Mouse (Mus musculus) kidney, postnatal 0 days (tissue): Measurements from ENCODE around the gene Milr1. TPM values are rescaled to one million over a fixed set of nuclear protein-coding genes. Genes with fewer than 3 reads are reported as not detected.
A peak's percentile ranks its signal among the peaks of the same experiment; 100 is the strongest.
"Not testable (repeated sequence)": the region's sequence is repeated elsewhere in the genome, so short reads cannot be mapped to it uniquely, and the experiment has no call there.

Experiments used
- ATAC-seq: fragments of 200-750 bp; cut with Nextera tagmentation; replicated peaks from 2 replicates; pipeline ENCODE4 v1.8.0; 2017; ENCODE audit warnings: low read depth, moderate number of reproducible peaks, moderate TSS enrichment, moderate library complexity; ENCODE audit not compliant: low FRiP score
- DNase-seq: peaks from one replicate; pipeline ENCODE4 v3.0.0-alpha.2; 2016; ENCODE audit warnings: low spot score
- H3K27ac ChIP-seq: fragments of 300-500 bp; sonication (generic); 2 replicates; pipeline ENCODE4 v1.5.1; 2014; ENCODE audit warnings: mild to moderate bottlenecking
- H3K27me3 ChIP-seq: fragments of 300-500 bp; sonication (generic); 2 replicates; pipeline ENCODE4 v1.6.1; 2014; ENCODE audit warnings: low read length, mixed read lengths; ENCODE audit not compliant: insufficient read depth
- H3K36me3 ChIP-seq: fragments of 300-500 bp; sonication (generic); 2 replicates; pipeline ENCODE4 v1.6.1; 2014; ENCODE audit warnings: low read length, mixed read lengths; ENCODE audit not compliant: insufficient read depth
- H3K4me1 ChIP-seq: fragments of 300-500 bp; sonication (generic); replicated peaks from 2 replicates; pipeline ENCODE4 v1.6.1; 2014; ENCODE audit warnings: antibody characterized with exemption, low read length, mixed read lengths; ENCODE audit not compliant: insufficient read depth
- H3K4me2 ChIP-seq: fragments of 300-500 bp; sonication (generic); 2 replicates; pipeline ENCODE4 v1.6.1; 2014; ENCODE audit warnings: mild to moderate bottlenecking, low read length, moderate library complexity, mixed read lengths
- H3K4me3 ChIP-seq: fragments of 300-500 bp; sonication (generic); replicated peaks from 2 replicates; pipeline ENCODE4 v1.5.1; 2014; ENCODE audit warnings: low read depth, low read length
- H3K9ac ChIP-seq: fragments of 300-500 bp; sonication (generic); 2 replicates; pipeline ENCODE4 v1.6.1; 2014; ENCODE audit warnings: low read depth, low read length
- H3K9me3 ChIP-seq: fragments of 300-500 bp; sonication (generic); replicated peaks from 2 replicates; pipeline ENCODE4 v1.6.1; 2016; ENCODE audit warnings: low read length, inconsistent platforms, mixed read lengths
- CTCF ChIP-seq: IDR thresholded peaks from 2 replicates; pipeline ENCODE4 v1.5.1; 2016; ENCODE audit warnings: antibody characterized with exemption, low read depth, mild to moderate bottlenecking, moderate library complexity
- WGBS: fragments of 180-500 bp; shearing (Covaris S2); extraction: QIAGEN DNeasy Blood & Tissue Kit; methylation state at CpG from one replicate; pipeline ENCODE4 v1.1.7; 2014; 5-methylcytosine and 5-hydroxymethylcytosine counted together
- polyA plus RNA-seq: library from polyadenylated mRNA; unstranded; fragments of >200 nt; fragmentation: Nextera tagmentation; extraction: Ambion mirVana; gene quantifications from 2 replicates; pipeline ENCODE4 v1.2.1, GENCODE M21; 2015

The Milr1 gene
- polyA plus RNA-seq, 1 experiment from 2014 or later: 0.78 TPM

- Histone ChIP-seq H3K9ac (no peak overlapping the region), H3K27me3 (no peaks in the 10 kb centered on the region), H3K36me3 (peaks cover 35% of the 10 kb centered on the region), H3K4me3 (no peak overlapping the region), H3K27ac (no peak overlapping the region), H3K4me1 (no peaks in the 10 kb centered on the region), H3K9me3 (no peaks in the 10 kb centered on the region), H3K4me2 (peak overlapping the region; percentile 79; the same call in 1 of the 2 replicates)
- no peak for TF ChIP-seq CTCF
- ATAC-seq (no peak), DNase-seq (no peak)
- 90% methylated on average over 7 of the region's 7 CpGs for WGBS
Measured at GRCm38 (mm10) chr11:106778132-106778531, 27.1 kb downstream of the Milr1 start.

DNA sequence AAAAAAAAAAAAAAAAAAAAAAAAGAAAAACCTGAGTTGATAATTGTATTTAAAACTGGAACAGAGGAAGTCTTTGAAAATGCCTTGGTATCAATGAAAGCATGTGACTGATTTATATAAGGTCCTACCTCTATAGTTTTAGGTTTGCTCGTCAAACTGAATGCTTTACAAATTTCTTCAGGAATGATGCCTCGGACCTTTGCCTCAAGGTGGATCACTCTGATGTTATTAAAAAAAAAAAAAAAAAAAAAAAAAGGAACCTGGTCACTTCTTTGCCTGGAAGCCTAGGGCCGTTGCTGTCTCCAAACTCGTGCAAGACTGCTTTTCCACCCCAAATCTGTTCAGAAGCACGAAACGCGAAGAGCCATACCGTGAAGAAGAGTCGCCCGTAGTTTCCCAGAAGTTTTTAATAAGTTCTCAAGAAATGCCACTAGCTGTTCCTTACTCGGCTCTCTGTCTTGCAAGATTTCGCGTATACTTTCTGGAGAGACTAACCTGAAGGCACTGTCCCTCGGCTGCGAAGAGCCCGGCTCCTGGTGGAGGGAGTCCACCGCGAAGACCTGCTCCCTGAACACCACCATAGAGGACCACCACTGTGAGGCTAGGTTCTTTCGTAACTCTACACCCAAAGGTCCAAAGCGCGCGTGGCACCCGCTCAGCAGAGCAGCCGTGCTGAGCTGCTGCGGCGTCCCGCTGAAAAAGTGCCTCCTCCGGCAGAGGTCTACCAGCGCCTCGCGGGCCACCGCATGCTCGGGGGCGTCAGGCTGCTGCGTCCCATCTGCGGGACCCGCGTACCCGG lies 27.8 kb downstream of the Milr1 start:
- WGBS: 1% methylated on average over 39 of the region's 39 CpGs

GRCm38 (mm10) chr11:106779388-106780088 lies 28.5 kb downstream of the Milr1 start, which contains the start of gene Polg2:
Gene Polg2 (minus strand): TSS chr11:106779537.
- H3K36me3 ChIP-seq: peaks cover 40% of the 10 kb centered on the region
- no peaks in the 10 kb centered on the region for H3K27me3 ChIP-seq
- ATAC-seq (peak; percentile 96), DNase-seq (peak; percentile 97)
- peak within 1 kb of the TSS; percentile 96 for H3K27ac ChIP-seq
- WGBS: under 1% methylated on average over 30 of the region's 30 CpGs
- no peaks in the 10 kb centered on the region for H3K4me1 ChIP-seq
- no peak for TF ChIP-seq CTCF
- peak within 1 kb of the TSS; percentile 62 for H3K4me3 ChIP-seq
- peak within 1 kb of the TSS; percentile 79 for H3K4me2 ChIP-seq
- H3K9ac ChIP-seq: peak within 1 kb of the TSS; percentile 91
- H3K9me3 ChIP-seq: no peaks in the 10 kb centered on the region

More for the DNA sequence above, 27.8 kb downstream of the Milr1 start:
- Histone ChIP-seq H3K4me1 (no peaks in the 10 kb centered on the region), H3K27ac (peak overlapping the region; percentile 96), H3K27me3 (no peaks in the 10 kb centered on the region), H3K4me3 (peak overlapping the region; percentile 62), H3K9ac (peak overlapping the region; percentile 91), H3K36me3 (peaks cover 38% of the 10 kb centered on the region), H3K4me2 (peak overlapping the region; percentile 79), H3K9me3 (no peaks in the 10 kb centered on the region)
- peak; percentile 81; the same call in 1 of the 2 replicates for ATAC-seq
- DNase-seq: peak; percentile 68
- no peak for TF ChIP-seq CTCF

- no peak overlapping the region for H3K4me3 ChIP-seq
- ATAC-seq (no peak), DNase-seq (no peak)
- H3K4me1 ChIP-seq: no peaks in the 10 kb centered on the region
- TF ChIP-seq CTCF: no peak
- H3K9ac ChIP-seq: no peak overlapping the region
- peak overlapping the region; percentile 96 for H3K27ac ChIP-seq
- H3K36me3 ChIP-seq: peaks cover 39% of the 10 kb centered on the region
- H3K9me3 ChIP-seq: no peaks in the 10 kb centered on the region
- H3K4me2 ChIP-seq: peak overlapping the region; percentile 79
- WGBS: 62% methylated on average over 4 of the region's 4 CpGs
- no peaks in the 10 kb centered on the region for H3K27me3 ChIP-seq
Measured at GRCm38 (mm10) chr11:106780089-106780425, 29.0 kb downstream of the Milr1 start.

DNA sequence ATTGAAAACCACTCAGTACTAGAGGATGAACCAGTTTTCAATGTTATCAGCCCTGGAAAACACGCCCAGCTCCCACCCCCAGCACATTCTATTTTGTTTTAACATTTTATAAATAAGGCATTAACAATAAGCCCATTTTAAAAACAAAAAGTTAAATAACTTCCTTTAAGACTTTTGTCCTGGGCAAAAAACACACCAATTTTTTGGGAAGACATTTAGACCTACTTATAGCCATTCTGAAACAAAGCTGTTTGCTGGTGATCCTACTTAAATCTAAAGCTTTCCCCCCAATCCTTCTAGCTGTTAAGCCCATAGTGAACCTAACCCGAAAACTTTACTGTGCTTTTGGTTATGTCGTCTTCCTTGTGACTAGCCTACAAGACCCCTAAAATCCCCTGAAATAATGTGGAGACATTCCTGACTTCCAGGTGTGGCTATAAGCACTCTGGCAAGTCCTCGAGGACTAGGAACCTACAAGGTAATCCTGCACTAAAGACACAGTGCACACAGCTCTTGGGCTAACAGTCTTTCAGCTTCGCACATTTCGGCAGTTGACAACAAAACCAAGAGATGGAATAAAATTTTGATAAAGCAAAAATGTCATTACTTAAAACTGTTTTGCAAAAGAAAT lies 29.7 kb downstream of the Milr1 start:
- H3K4me1 ChIP-seq: no peaks in the 10 kb centered on the region
- no peak overlapping the region for H3K4me3 ChIP-seq
- no peak for ATAC-seq
- 78% methylated on average over 6 of the region's 6 CpGs for WGBS
- TF ChIP-seq CTCF: no peak
- 0 out of 2 replicates have a peak overlapping the region, but pooled peaks have one; percentile 20 for H3K27ac ChIP-seq
- no peaks in the 10 kb centered on the region for H3K27me3 ChIP-seq
- no peak overlapping the region for H3K9ac ChIP-seq
- peaks cover 39% of the 10 kb centered on the region for H3K36me3 ChIP-seq
- H3K9me3 ChIP-seq: no peaks in the 10 kb centered on the region
- no peak for DNase-seq
- H3K4me2 ChIP-seq: no peak overlapping the region

- WGBS: 85% methylated on average over 7 of the region's 7 CpGs
- DNase-seq, H3K4me2 ChIP-seq, H3K27me3 ChIP-seq, H3K27ac ChIP-seq, H3K9me3 ChIP-seq, ATAC-seq, H3K4me3 ChIP-seq, H3K4me1 ChIP-seq, H3K9ac ChIP-seq: not testable (repeated sequence)
- H3K36me3 ChIP-seq: peaks cover 41% of the 10 kb centered on the region
Measured at GRCm38 (mm10) chr11:106782271-106782670, 31.2 kb downstream of the Milr1 start.
